In genomic region chr4:110028461-110029188, GRCm38 (mm10) we compare ENCODE assay signal across 9 mouse cellular contexts. TPM values are rescaled to one million over a fixed set of nuclear protein-coding genes. Genes with fewer than 3 reads are reported as not detected.
DNase-seq lines count a peak whose midpoint lies in the region; ATAC-seq and TF ChIP-seq lines count a peak whose summit lies in the region.
"Had no signal": no experiment of that assay in that cellular context is flagged by ENCODE, and none has a peak within 500 bp of the region (broad histone marks: within the 10 kb centered on the region; RNA-seq: fewer than 3 reads in every experiment).

No protein-coding gene starts in this region.

- DNase-seq in adrenal gland, adult 2 months, result peak; percentile 14
- DNase-seq in adrenal gland, postnatal 25 days, result no peak
- DNase-seq in thymus, adult 2 months, result peak; percentile 16
- no peak for DNase-seq in thymus, postnatal 36 days
- DNase-seq in midbrain, embryonic 11.5 days (ENCODE audit: low spot score, missing footprints), result peak; percentile 95

- peak; percentile 82 for ATAC-seq in forebrain, embryonic 13.5 days
- peak; percentile 76 for ATAC-seq in kidney, embryonic 14.5 days (ENCODE audit: low FRiP score, low TSS enrichment)
- ATAC-seq in midbrain, embryonic 11.5 days (ENCODE audit: low FRiP score), result peak; percentile 80
- no peak for ATAC-seq in megakaryocyte, adult 5-6 weeks (ENCODE audit: poor library complexity, severe bottlenecking)

- no peaks in the 10 kb centered on the region for H3K4me1 ChIP-seq in thymus, adult 2 months (replicated peaks; ENCODE audit: control insufficient read depth, insufficient read depth, low read length)
- no peaks in the 10 kb centered on the region for H3K4me1 ChIP-seq in forebrain, embryonic 13.5 days
- H3K4me1 ChIP-seq in kidney, embryonic 14.5 days (ENCODE audit: control insufficient read depth, insufficient read depth, low read length), result no peaks in the 10 kb centered on the region
- H3K4me1 ChIP-seq in midbrain, embryonic 11.5 days (ENCODE audit: control insufficient read depth, insufficient read depth, low read length), result no peaks in the 10 kb centered on the region
- H3K4me1 ChIP-seq: heart, embryonic 13.5 days had no signal

- TF ChIP-seq POLR2A in thymus, adult 2 months (IDR thresholded peaks at IDR 0.05; ENCODE audit: control insufficient read depth, extremely low read depth, insufficient read depth, low read length, poor library complexity), result no peak

- WGBS in thymus, adult 2 months, result 65% methylated on average over 6 of the region's 6 CpGs
- 63% methylated on average over 6 of the region's 6 CpGs for WGBS in forebrain, embryonic 13.5 days
- 57% methylated on average over 6 of the region's 6 CpGs for WGBS in kidney, embryonic 14.5 days
- WGBS in midbrain, embryonic 11.5 days, result 55% methylated on average over 6 of the region's 6 CpGs

- no peaks in the 10 kb centered on the region for H3K9me3 ChIP-seq in forebrain, embryonic 13.5 days (replicated peaks)
- H3K9me3 ChIP-seq in kidney, embryonic 14.5 days (ENCODE audit: control insufficient read depth, low read length), result no peaks in the 10 kb centered on the region
- H3K9me3 ChIP-seq in midbrain, embryonic 11.5 days (ENCODE audit: control insufficient read depth, low read length), result no peaks in the 10 kb centered on the region
- H3K9me3 ChIP-seq: heart, embryonic 13.5 days had no signal

- no peaks in the 10 kb centered on the region for H3K36me3 ChIP-seq in thymus, adult 2 months (ENCODE audit: control insufficient read depth, insufficient read depth, low read length)
- H3K36me3 ChIP-seq in forebrain, embryonic 13.5 days (ENCODE audit: poor library complexity, severe bottlenecking), result no peaks in the 10 kb centered on the region
- no peaks in the 10 kb centered on the region for H3K36me3 ChIP-seq in kidney, embryonic 14.5 days (ENCODE audit: control insufficient read depth, insufficient read depth, low read length)
- H3K36me3 ChIP-seq in midbrain, embryonic 11.5 days (ENCODE audit: control insufficient read depth, insufficient read depth, low read length), result no peaks in the 10 kb centered on the region
- H3K36me3 ChIP-seq: heart, embryonic 13.5 days had no signal

- H3K9ac ChIP-seq in forebrain, embryonic 13.5 days, result no peak overlapping the region
- H3K9ac ChIP-seq in kidney, embryonic 14.5 days (ENCODE audit: low read depth, low read length), result no peak overlapping the region
- no peak overlapping the region for H3K9ac ChIP-seq in midbrain, embryonic 11.5 days (ENCODE audit: low read length)
- H3K9ac ChIP-seq: heart, embryonic 13.5 days had no signal

- no peak overlapping the region for H3K4me2 ChIP-seq in forebrain, embryonic 13.5 days
- no peak overlapping the region for H3K4me2 ChIP-seq in kidney, embryonic 14.5 days (replicated peaks; ENCODE audit: low read depth, low read length)
- no peak overlapping the region for H3K4me2 ChIP-seq in midbrain, embryonic 11.5 days
- H3K4me2 ChIP-seq: heart, embryonic 13.5 days had no signal

- no peaks in the 10 kb centered on the region for H3K27me3 ChIP-seq in thymus, adult 2 months (ENCODE audit: control insufficient read depth, insufficient read depth, low read length)
- H3K27me3 ChIP-seq in forebrain, embryonic 13.5 days, result peaks cover 18% of the 10 kb centered on the region; the same call in 1 of the 2 replicates
- H3K27me3 ChIP-seq in kidney, embryonic 14.5 days (ENCODE audit: control insufficient read depth, insufficient read depth, low read length), result no peaks in the 10 kb centered on the region
- H3K27me3 ChIP-seq in midbrain, embryonic 11.5 days (ENCODE audit: control insufficient read depth, insufficient read depth, low read length), result no peaks in the 10 kb centered on the region

- no peak overlapping the region for H3K27ac ChIP-seq in thymus, adult 2 months (ENCODE audit: control insufficient read depth, insufficient read depth, low read length)
- no peak overlapping the region for H3K27ac ChIP-seq in forebrain, embryonic 13.5 days
- H3K27ac ChIP-seq in kidney, embryonic 14.5 days (ENCODE audit: low read depth, low read length), result no peak overlapping the region
- H3K27ac ChIP-seq in midbrain, embryonic 11.5 days (ENCODE audit: low read depth, low read length), result no peak overlapping the region
- H3K27ac ChIP-seq: heart, embryonic 13.5 days had no signal

- no peak overlapping the region for H3K4me3 ChIP-seq in thymus, adult 2 months (ENCODE audit: control insufficient read depth, insufficient read depth, low read length)
- no peak overlapping the region for H3K4me3 ChIP-seq in forebrain, embryonic 13.5 days
- H3K4me3 ChIP-seq in kidney, embryonic 14.5 days (ENCODE audit: low read length), result no peak overlapping the region
- H3K4me3 ChIP-seq in midbrain, embryonic 11.5 days (ENCODE audit: low read depth, low read length), result no peak overlapping the region
- H3K4me3 ChIP-seq: heart, embryonic 13.5 days had no signal

- TF ChIP-seq CTCF in thymus, adult 2 months (IDR thresholded peaks at IDR 0.05; ENCODE audit: borderline replicate concordance, control insufficient read depth, extremely low read depth, insufficient read depth, low read length, poor library complexity), result no peak

RNA-seq across cellular contexts. Expression of gene Dmrta2, which starts 50.8 kb away (rescaled TPM):
- not detected for total RNA-seq in adrenal gland, adult 2 months (2021)
- polyA plus RNA-seq in adrenal gland, adult 2 months (2012; rRNA removed), result 1.0 and 1.2 TPM in 2 replicates
- total RNA-seq in adrenal gland, postnatal 25 days (2021), result 0.27 TPM in 1 of 2 replicates, not detected in the other
- polyA plus RNA-seq in thymus, adult 2 months (2012; rRNA removed), result 0.67 and 0.74 TPM in 2 replicates
- 6.1 and 7.1 TPM in 2 replicates for polyA plus RNA-seq in forebrain, embryonic 13.5 days (2015; fragmentation: Nextera tagmentation; extraction: Ambion mirVana)
- polyA plus RNA-seq in kidney, embryonic 14.5 days (2014; fragmentation: Nextera tagmentation; extraction: Ambion mirVana), result 0.14 and 0.30 TPM in 2 replicates
- polyA plus RNA-seq in midbrain, embryonic 11.5 days (2014; fragmentation: Nextera tagmentation; extraction: Ambion mirVana), result 2.9 and 4.4 TPM in 2 replicates
- 0.14 TPM in 1 of 2 replicates, not detected in the other for total RNA-seq in megakaryocyte, adult 5-6 weeks (2015)
- not detected in 2 replicates for total RNA-seq in megakaryocyte, adult 5-6 weeks (2017)
- polyA plus RNA-seq: heart, embryonic 13.5 days had no signal

Comparison
In these comparisons a context has a peak if more than half of its experiments do, and no peak if none do; other contexts are left out.
1. DNase-seq: peak in adrenal gland, adult 2 months (single experiment), thymus, adult 2 months (single experiment) and midbrain, embryonic 11.5 days (single experiment); none in adrenal gland, postnatal 25 days (single experiment) and thymus, postnatal 36 days (0 of 2).